Mouse (Mus musculus) stomach, postnatal 0 days (tissue): ENCODE measurements around the gene Ints14.

Experiments used
- CTCF ChIP-seq: IDR thresholded peaks from 2 replicates; pipeline ENCODE4 v1.5.1; 2016; ENCODE audit warnings: antibody characterized with exemption, low read depth, mild to moderate bottlenecking, moderate library complexity
- EP300 ChIP-seq: optimal IDR thresholded peaks from 2 replicates; pipeline ENCODE3; 2016; ENCODE audit warnings: antibody characterized with exemption

- no peak for TF ChIP-seq CTCF
- TF ChIP-seq EP300 = no peak
Measured at GRCm38 (mm10) chr9:64988443-64988842, 27.7 kb downstream of the Ints14 start.
